Mouse (Mus musculus) adrenal gland, adult (tissue): ENCODE measurements around the gene Arl5a.

Experiments
- DNase-seq, 2 experiments: peaks; one replicate each; pipeline ENCODE4 v3.0.0; 2022 to 2023; ENCODE audit warnings: low spot score in 1 of 2; ENCODE audit not compliant: inconsistent age in 2 of 2

Arl5a gene

GRCm38 (mm10) chr2:52423611-52424247 lies 972 bp downstream of the Arl5a start:
- DNase-seq: peak in 1 of 2 experiments; percentile 74

DNA sequence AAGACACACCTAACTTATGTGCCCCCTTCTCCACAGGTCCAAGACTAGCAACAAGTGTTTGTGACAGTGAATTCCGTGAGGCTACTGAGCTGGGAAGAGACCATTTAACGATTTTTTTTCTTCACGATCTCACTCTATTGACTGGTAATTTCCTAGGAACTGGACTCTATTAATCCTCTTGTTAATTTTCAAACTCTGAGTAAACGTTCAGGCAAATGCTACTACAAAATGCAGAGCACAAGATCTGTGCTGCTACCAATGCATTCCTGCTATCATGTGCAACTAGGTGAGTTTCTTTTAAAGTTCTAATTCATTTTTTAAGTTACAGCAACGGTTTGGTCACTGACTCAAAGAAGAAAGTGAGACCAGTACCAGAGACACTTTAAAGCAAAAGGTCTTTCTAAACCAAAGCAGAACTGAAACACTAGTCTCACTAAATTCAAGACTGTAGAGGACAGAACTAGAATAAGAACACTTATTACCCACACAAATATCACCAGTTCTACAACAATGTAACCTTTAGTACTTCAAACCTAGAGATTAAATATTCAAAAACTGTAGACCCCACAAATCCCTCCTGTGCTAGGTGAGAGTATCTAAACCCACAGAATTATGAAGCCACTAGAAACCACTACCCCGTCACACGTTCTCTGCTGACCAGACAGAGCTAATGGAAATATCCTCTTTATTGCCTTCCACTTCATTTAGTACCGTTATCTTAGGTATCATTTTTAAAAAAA lies 1.7 kb downstream of the Arl5a start:
- DNase-seq: no peak

GRCm38 (mm10) chr2:52421197-52421596 lies 3.5 kb downstream of the Arl5a start:
- DNase-seq: no peak

GRCm38 (mm10) chr2:52420001-52420710 lies 4.5 kb downstream of the Arl5a start:
- peak in 1 of 2 experiments; percentile 66 for DNase-seq

DNA sequence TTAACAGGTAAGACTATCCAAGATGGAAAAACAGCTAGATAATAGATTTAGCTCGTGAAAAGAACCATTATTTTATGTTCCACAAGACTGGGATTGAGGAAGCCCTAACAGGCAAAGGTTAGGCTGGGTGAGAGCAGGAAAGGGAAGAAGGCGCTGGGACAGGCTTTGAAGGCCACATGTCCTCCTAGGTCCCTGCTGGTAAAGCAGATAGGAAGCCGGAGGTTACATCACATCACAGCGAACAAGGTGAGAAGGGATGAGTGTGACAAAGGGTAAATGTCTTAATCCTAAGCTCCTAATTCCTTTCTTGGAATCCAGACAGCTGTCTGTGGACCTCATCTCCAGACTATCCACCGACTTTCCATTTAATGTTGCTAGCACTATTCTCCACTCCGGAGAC lies 5.4 kb downstream of the Arl5a start:
- no peak for DNase-seq

DNA sequence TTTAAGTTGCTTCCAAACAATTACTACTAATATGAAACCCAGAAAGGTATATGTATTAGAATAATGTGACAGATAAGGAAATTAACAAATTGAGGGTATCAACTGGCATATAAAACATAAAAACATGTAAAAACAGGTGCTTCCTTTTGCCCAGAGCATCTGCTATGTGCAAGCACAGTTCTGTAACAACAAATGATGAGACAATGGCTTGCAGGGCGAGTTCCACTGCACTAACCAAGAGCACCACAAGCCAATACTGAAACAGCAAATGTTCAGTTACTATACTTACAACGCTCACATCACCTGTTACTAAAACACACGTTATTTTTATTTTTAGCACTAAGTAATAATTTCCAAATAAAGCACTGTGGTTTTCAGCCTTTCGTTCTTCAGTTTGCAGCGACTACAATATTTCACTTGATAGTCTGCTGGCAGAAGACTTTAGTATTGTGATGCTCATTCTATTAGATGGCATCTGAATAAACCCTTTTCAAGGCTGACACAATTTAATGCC lies 12.1 kb downstream of the Arl5a start:
- no peak for DNase-seq

GRCm38 (mm10) chr2:52406480-52406879 lies 18.2 kb downstream of the Arl5a start:
- peak in 1 of 2 experiments; percentile 64 for DNase-seq

DNA sequence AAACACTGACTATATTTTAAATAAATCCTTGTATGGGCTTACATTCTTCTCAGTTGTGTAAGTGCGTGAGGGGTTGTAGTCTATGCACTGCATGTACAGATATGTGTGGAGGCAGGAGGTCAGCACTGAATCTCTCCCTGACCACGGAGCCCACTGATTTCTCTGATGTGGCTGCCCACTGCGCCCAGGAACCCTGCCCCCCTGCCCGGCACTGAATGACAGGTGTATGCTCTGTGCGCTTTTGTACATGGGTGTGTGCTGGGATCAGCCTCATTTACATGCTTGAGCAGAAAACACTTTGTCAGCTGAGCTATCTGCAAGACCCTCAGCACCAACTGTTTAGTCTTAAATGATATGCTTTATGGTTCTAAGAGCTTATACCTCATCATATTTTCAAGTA lies 19.5 kb downstream of the Arl5a start:
- no peak for DNase-seq

- DNase-seq: no peak
These were observed 30.2 kb downstream of the Arl5a start for GRCm38 (mm10) chr2:52394529-52394928.

DNA sequence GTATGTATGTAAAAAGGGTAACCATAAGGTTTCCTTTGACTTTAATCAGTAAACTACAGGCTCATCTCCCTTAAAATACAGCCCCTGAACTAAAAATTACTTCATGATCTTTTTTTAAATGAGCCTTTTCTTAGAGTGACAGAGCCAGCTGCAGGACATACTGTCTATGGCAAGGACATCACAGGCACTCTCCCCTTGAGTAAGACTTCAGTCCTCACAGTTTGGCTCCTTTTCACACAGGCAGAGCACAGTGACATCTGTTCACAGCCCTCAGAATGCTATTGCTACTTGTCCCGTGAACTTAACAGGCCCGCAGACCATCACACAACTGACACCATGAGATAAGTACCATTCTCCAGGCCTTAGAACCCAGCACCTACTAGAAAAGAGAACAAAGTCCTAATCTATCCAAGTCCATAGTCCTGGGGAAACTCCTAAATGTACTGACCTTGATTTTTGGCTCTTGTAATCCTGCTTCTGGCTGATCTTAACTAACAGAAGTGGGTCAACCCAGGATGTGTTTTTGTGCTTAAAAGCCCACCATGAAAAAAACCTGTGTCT lies 34.2 kb downstream of the Arl5a start:
- no peak for DNase-seq

DNA sequence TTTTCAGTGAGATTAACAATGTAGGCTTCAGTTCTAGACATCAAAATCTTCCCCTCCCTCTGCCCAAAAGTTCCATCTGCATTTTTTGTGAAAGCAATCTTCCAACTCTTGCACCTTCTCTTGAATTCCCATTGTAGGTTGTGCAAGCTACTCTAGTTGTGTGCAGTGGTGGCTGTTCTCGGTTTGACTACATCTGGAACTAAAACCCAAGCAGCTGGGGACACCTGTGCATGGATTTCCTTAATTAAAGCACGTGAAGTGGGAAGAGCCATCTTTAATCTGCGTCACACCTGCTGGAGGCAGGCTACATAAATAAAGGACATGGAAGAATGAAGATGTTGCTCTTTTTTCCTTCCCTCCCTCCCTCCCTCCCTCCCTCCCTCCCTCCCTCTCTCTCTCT lies 34.7 kb downstream of the Arl5a start:
- no peak for DNase-seq

DNA sequence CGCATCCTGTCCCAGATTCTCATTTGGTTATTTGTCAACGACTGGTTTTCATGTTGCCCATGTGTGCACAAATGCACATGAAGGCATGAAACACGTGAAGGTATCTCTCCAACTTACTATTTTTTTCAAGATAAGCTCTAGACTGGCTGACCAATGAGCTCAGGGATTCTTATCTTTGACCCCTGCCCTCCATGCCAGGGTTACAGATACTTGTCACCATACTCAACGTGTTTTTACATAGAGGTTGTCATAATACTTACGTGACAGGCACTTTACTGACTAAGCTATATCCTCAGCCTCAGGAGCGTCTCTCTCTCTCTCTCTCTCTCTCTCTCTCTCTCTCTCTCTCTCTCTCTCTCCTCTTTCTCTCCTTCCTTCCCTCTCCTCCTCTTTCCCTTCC lies 38.2 kb downstream of the Arl5a start:
- no peak for DNase-seq

DNA sequence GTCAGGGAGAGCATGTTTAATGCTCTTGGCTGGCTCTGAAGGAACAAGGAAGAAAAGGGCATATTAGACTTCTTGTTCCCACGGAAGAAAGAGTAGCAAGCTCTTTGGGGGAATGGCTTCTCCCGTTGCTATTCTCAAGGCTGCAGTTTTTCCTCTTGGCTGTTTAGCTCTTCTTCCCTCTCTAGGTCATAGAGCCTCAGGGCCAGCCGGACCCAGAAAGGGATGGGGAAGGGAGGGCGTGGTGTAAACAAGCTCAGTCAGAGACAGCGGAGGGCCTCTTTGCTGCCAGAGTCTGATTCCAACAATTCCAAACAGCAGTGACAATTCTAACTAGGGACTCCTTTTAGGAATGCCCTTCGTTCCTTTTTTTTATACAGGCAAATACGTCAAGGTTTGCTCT lies 38.7 kb downstream of the Arl5a start:
- DNase-seq: peak in 1 of 2 experiments; percentile 53

GRCm38 (mm10) chr2:52378848-52379261 lies 45.8 kb downstream of the Arl5a start:
- DNase-seq: no peak

- DNase-seq: no peak
These were observed 46.3 kb downstream of the Arl5a start, which contains the start of gene Neb for GRCm38 (mm10) chr2:52378448-52378804. Gene Neb, minus strand, starts transcription at chr2:52378474.

- DNase-seq: no peak
These were observed 46.8 kb downstream of the Arl5a start for GRCm38 (mm10) chr2:52377706-52378447.

- DNase-seq: no peak
These were observed 50.0 kb downstream of the Arl5a start for GRCm38 (mm10) chr2:52374706-52375105.

DNA sequence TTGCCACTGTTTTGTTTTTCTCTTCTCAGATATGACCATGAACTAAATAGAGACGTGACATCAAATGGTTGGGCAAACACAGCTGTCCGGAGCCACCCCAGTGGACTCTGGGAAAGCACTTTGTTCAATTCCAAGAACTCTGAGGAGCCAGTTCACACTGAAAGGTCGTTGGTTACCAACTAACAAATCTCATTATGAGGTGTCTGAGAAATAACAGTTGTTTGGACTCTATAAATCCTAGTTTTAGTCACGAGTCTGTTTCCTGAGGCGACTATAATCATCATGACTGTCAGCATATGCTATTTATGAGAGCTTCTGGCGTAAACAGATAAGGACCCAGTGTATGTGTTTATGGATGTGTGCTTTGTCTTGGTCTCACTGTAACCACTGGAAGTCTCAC lies 52.2 kb downstream of the Arl5a start:
- DNase-seq: peak in 1 of 2 experiments; percentile 80

DNA sequence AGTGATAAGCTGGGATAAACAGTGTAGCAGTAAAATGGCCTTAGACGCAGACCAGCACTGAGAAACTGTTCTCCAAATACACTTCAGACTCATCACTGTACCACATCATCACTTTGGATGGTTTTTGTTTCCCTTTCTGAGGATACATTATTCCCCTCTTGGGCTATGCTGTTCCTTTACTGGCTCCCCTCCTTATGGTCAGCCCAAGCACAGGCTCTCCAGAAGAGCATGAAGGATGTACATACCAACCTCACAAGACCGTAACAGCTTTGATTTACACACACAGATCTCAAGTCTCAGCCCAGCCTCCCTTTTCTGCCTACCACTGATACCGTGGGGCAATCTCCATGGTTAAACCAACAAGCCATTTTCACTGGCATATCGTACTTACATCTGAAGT lies 52.6 kb downstream of the Arl5a start:
- DNase-seq: no peak

GRCm38 (mm10) chr2:52371066-52371465 lies 53.6 kb downstream of the Arl5a start:
- DNase-seq: peak; percentile 87 to 96

GRCm38 (mm10) chr2:52369622-52370021 lies 55.1 kb downstream of the Arl5a start:
- DNase-seq: no peak
